Mouse (Mus musculus): Measurements from ENCODE around the gene Spta1. TPM values are rescaled to one million over a fixed set of nuclear protein-coding genes. Genes with fewer than 3 reads are reported as not detected.

Gene Spta1
- polyA plus RNA-seq, 1 experiment from 2014 or later = 0.35 TPM

- H3K27ac ChIP-seq (ENCODE audit: low read length) = no peak overlapping the region
- H3K4me3 ChIP-seq (ENCODE audit: low read depth, low read length) = no peak overlapping the region
- H3K4me2 ChIP-seq (replicated peaks; ENCODE audit: low read depth, low read length) = no peak overlapping the region
- no peaks in the 10 kb centered on the region for H3K36me3 ChIP-seq (ENCODE audit: insufficient read depth, low read length)
- H3K9ac ChIP-seq (replicated peaks; ENCODE audit: low read depth) = no peak overlapping the region
- no peaks in the 10 kb centered on the region for H3K9me3 ChIP-seq (ENCODE audit: low read length)
- H3K4me1 ChIP-seq (ENCODE audit: insufficient read depth, low read depth, low read length) = no peaks in the 10 kb centered on the region
- TF ChIP-seq EP300 (IDR thresholded peaks at IDR 0.05) (no peak), CTCF (IDR thresholded peaks at IDR 0.05) (no peak)
- DNase-seq (ENCODE audit: low spot score) (no peak), ATAC-seq (no peak)
- WGBS = 61% methylated on average over 1 of the region's 1 CpGs
- H3K27me3 ChIP-seq (replicated peaks; ENCODE audit: insufficient read depth, low read length) = no peaks in the 10 kb centered on the region
Observed at GRCm38 (mm10) chr1:174246080-174246479, 73.5 kb downstream of the Spta1 start.

GRCm38 (mm10) chr1:174247170-174247569, 74.6 kb downstream of the Spta1 start:
- H3K27me3 ChIP-seq (replicated peaks; ENCODE audit: insufficient read depth, low read length) = no peaks in the 10 kb centered on the region
- no peak overlapping the region for H3K9ac ChIP-seq (replicated peaks; ENCODE audit: low read depth)
- no peaks in the 10 kb centered on the region for H3K9me3 ChIP-seq (ENCODE audit: low read length)
- no peak overlapping the region for H3K4me2 ChIP-seq (replicated peaks; ENCODE audit: low read depth, low read length)
- WGBS = 82% methylated on average over 6 of the region's 6 CpGs
- ATAC-seq = no peak
- no peaks in the 10 kb centered on the region for H3K4me1 ChIP-seq (ENCODE audit: insufficient read depth, low read depth, low read length)
- no peaks in the 10 kb centered on the region for H3K36me3 ChIP-seq (ENCODE audit: insufficient read depth, low read length)
- DNase-seq (ENCODE audit: low spot score) = no peak
- no peak for TF ChIP-seq EP300 (IDR thresholded peaks at IDR 0.05)
- no peak for TF ChIP-seq CTCF (IDR thresholded peaks at IDR 0.05)
- H3K4me3 ChIP-seq (ENCODE audit: low read depth, low read length) = no peak overlapping the region
- no peak overlapping the region for H3K27ac ChIP-seq (ENCODE audit: low read length)

- Histone ChIP-seq H3K4me3 (ENCODE audit: low read depth, low read length) (no peak overlapping the region), H3K4me1 (ENCODE audit: insufficient read depth, low read depth, low read length) (no peaks in the 10 kb centered on the region), H3K9me3 (ENCODE audit: low read length) (no peaks in the 10 kb centered on the region), H3K27ac (ENCODE audit: low read length) (no peak overlapping the region), H3K9ac (replicated peaks; ENCODE audit: low read depth) (no peak overlapping the region), H3K27me3 (replicated peaks; ENCODE audit: insufficient read depth, low read length) (no peaks in the 10 kb centered on the region), H3K4me2 (replicated peaks; ENCODE audit: low read depth, low read length) (no peak overlapping the region), H3K36me3 (ENCODE audit: insufficient read depth, low read length) (no peaks in the 10 kb centered on the region)
- WGBS = 70% methylated on average over 2 of the region's 2 CpGs
- no peak for TF ChIP-seq CTCF (IDR thresholded peaks at IDR 0.05)
- no peak for TF ChIP-seq EP300 (IDR thresholded peaks at IDR 0.05)
- ATAC-seq (no peak), DNase-seq (ENCODE audit: low spot score) (no peak)
Observed at GRCm38 (mm10) chr1:174250376-174250775, 77.8 kb downstream of the Spta1 start.

GRCm38 (mm10) chr1:174251961-174252360, 79.4 kb downstream of the Spta1 start, which contains the start of gene Olfr419:
Gene Olfr419 (minus strand): TSS chr1:174252061.
- no peak within 1 kb of the TSS for H3K27ac ChIP-seq (ENCODE audit: low read length)
- H3K36me3 ChIP-seq (ENCODE audit: insufficient read depth, low read length) = no peaks in the 10 kb centered on the region
- H3K4me3 ChIP-seq (ENCODE audit: low read depth, low read length) = no peak within 1 kb of the TSS
- WGBS = 69% methylated on average over 3 of the region's 3 CpGs
- H3K27me3 ChIP-seq (replicated peaks; ENCODE audit: insufficient read depth, low read length) = no peaks in the 10 kb centered on the region
- TF ChIP-seq CTCF (IDR thresholded peaks at IDR 0.05) (no peak), EP300 (IDR thresholded peaks at IDR 0.05) (no peak)
- H3K4me1 ChIP-seq (ENCODE audit: insufficient read depth, low read depth, low read length) = no peaks in the 10 kb centered on the region
- no peaks in the 10 kb centered on the region for H3K9me3 ChIP-seq (ENCODE audit: low read length)
- DNase-seq (ENCODE audit: low spot score) = no peak
- no peak within 1 kb of the TSS for H3K9ac ChIP-seq (replicated peaks; ENCODE audit: low read depth)
- no peak within 1 kb of the TSS for H3K4me2 ChIP-seq (replicated peaks; ENCODE audit: low read depth, low read length)
- no peak for ATAC-seq

- Histone ChIP-seq H3K27ac (ENCODE audit: low read length) (no peak overlapping the region), H3K4me2 (replicated peaks; ENCODE audit: low read depth, low read length) (no peak overlapping the region), H3K4me1 (ENCODE audit: insufficient read depth, low read depth, low read length) (no peaks in the 10 kb centered on the region), H3K36me3 (ENCODE audit: insufficient read depth, low read length) (no peaks in the 10 kb centered on the region), H3K9ac (replicated peaks; ENCODE audit: low read depth) (no peak overlapping the region), H3K27me3 (replicated peaks; ENCODE audit: insufficient read depth, low read length) (no peaks in the 10 kb centered on the region), H3K9me3 (ENCODE audit: low read length) (no peaks in the 10 kb centered on the region), H3K4me3 (ENCODE audit: low read depth, low read length) (no peak overlapping the region)
- whole genome bisulfite sequencing = 81% methylated on average over 4 of the region's 4 CpGs
- no peak for ATAC-seq
- DNase-seq (ENCODE audit: low spot score) = no peak
- TF ChIP-seq CTCF (IDR thresholded peaks at IDR 0.05) (no peak), EP300 (IDR thresholded peaks at IDR 0.05) (no peak)
Observed at GRCm38 (mm10) chr1:174267816-174268215, 95.2 kb downstream of the Spta1 start.

- TF ChIP-seq EP300 (IDR thresholded peaks at IDR 0.05) (no peak), CTCF (IDR thresholded peaks at IDR 0.05) (no peak)
- Histone ChIP-seq H3K4me2 (replicated peaks; ENCODE audit: low read depth, low read length) (no peak overlapping the region), H3K4me3 (ENCODE audit: low read depth, low read length) (no peak overlapping the region), H3K9ac (replicated peaks; ENCODE audit: low read depth) (no peak overlapping the region), H3K9me3 (ENCODE audit: low read length) (no peaks in the 10 kb centered on the region), H3K4me1 (ENCODE audit: insufficient read depth, low read depth, low read length) (no peaks in the 10 kb centered on the region), H3K27me3 (replicated peaks; ENCODE audit: insufficient read depth, low read length) (no peaks in the 10 kb centered on the region), H3K36me3 (ENCODE audit: insufficient read depth, low read length) (no peaks in the 10 kb centered on the region), H3K27ac (ENCODE audit: low read length) (no peak overlapping the region)
- no peak for DNase-seq (ENCODE audit: low spot score)
- WGBS = 44% methylated on average over 4 of the region's 4 CpGs
- no peak for ATAC-seq
Observed at GRCm38 (mm10) chr1:174269162-174269561, 96.6 kb downstream of the Spta1 start.

- H3K27me3 ChIP-seq (replicated peaks; ENCODE audit: insufficient read depth, low read length) = no peaks in the 10 kb centered on the region
- no peaks in the 10 kb centered on the region for H3K9me3 ChIP-seq (ENCODE audit: low read length)
- no peak overlapping the region for H3K27ac ChIP-seq (ENCODE audit: low read length)
- no peak overlapping the region for H3K4me2 ChIP-seq (replicated peaks; ENCODE audit: low read depth, low read length)
- H3K36me3 ChIP-seq (ENCODE audit: insufficient read depth, low read length) = no peaks in the 10 kb centered on the region
- TF ChIP-seq EP300 (IDR thresholded peaks at IDR 0.05) (no peak), CTCF (IDR thresholded peaks at IDR 0.05) (no peak)
- no peak overlapping the region for H3K4me3 ChIP-seq (ENCODE audit: low read depth, low read length)
- no peaks in the 10 kb centered on the region for H3K4me1 ChIP-seq (ENCODE audit: insufficient read depth, low read depth, low read length)
- no peak for DNase-seq (ENCODE audit: low spot score)
- ATAC-seq = no peak
- 63% methylated on average over 3 of the region's 3 CpGs for WGBS
- H3K9ac ChIP-seq (replicated peaks; ENCODE audit: low read depth) = no peak overlapping the region
Observed at GRCm38 (mm10) chr1:174270643-174271042, 98.1 kb downstream of the Spta1 start.

Other genes starting within 250 kb of the Spta1 start
- gene Mndal, start 230.3 kb upstream of the Spta1 start, polyA plus RNA-seq (2015; fragmentation: Nextera tagmentation; extraction: Ambion mirVana) = 5.4 and 8.3 TPM in 2 replicates
- 3.2 and 5.0 TPM in 2 replicates for gene Ifi203, start 230.1 kb upstream of the Spta1 start, polyA plus RNA-seq (2015; fragmentation: Nextera tagmentation; extraction: Ambion mirVana)
- gene Ifi202b, start 190.0 kb upstream of the Spta1 start, polyA plus RNA-seq (2015; fragmentation: Nextera tagmentation; extraction: Ambion mirVana) = 0.07 TPM in 1 of 2 replicates, not detected in the other
- 0.33 and 0.37 TPM in 2 replicates for gene Ifi205, start 141.0 kb upstream of the Spta1 start, polyA plus RNA-seq (2015; fragmentation: Nextera tagmentation; extraction: Ambion mirVana)
- not detected in 2 replicates for gene Olfr433, start 132.1 kb upstream of the Spta1 start, polyA plus RNA-seq (2015; fragmentation: Nextera tagmentation; extraction: Ambion mirVana)
- gene Olfr432, start 123.6 kb upstream of the Spta1 start, polyA plus RNA-seq (2015; fragmentation: Nextera tagmentation; extraction: Ambion mirVana) = not detected in 2 replicates
- gene Olfr430, start 106.2 kb upstream of the Spta1 start, polyA plus RNA-seq (2015; fragmentation: Nextera tagmentation; extraction: Ambion mirVana) = not detected in 2 replicates
- gene Olfr429, start 88.4 kb upstream of the Spta1 start, polyA plus RNA-seq (2015; fragmentation: Nextera tagmentation; extraction: Ambion mirVana) = not detected in 2 replicates
- not detected in 2 replicates for gene Olfr427, start 75.9 kb upstream of the Spta1 start, polyA plus RNA-seq (2015; fragmentation: Nextera tagmentation; extraction: Ambion mirVana)
- not detected in 2 replicates for gene Olfr231, start 51.6 kb upstream of the Spta1 start, polyA plus RNA-seq (2015; fragmentation: Nextera tagmentation; extraction: Ambion mirVana)
- not detected in 2 replicates for gene Olfr424, start 41.3 kb upstream of the Spta1 start, polyA plus RNA-seq (2015; fragmentation: Nextera tagmentation; extraction: Ambion mirVana)
- not detected in 2 replicates for gene Olfr420, start 17.1 kb upstream of the Spta1 start, polyA plus RNA-seq (2015; fragmentation: Nextera tagmentation; extraction: Ambion mirVana)
- gene Olfr419, start 79.3 kb downstream of the Spta1 start, polyA plus RNA-seq (2015; fragmentation: Nextera tagmentation; extraction: Ambion mirVana) = not detected in 2 replicates
- gene Mptx1, start 157.7 kb downstream of the Spta1 start, polyA plus RNA-seq (2015; fragmentation: Nextera tagmentation; extraction: Ambion mirVana) = not detected in 2 replicates
- not detected in 2 replicates for gene Olfr417, start 192.3 kb downstream of the Spta1 start, polyA plus RNA-seq (2015; fragmentation: Nextera tagmentation; extraction: Ambion mirVana)
- not detected in 2 replicates for gene Olfr248, start 218.3 kb downstream of the Spta1 start, polyA plus RNA-seq (2015; fragmentation: Nextera tagmentation; extraction: Ambion mirVana)